Mouse (Mus musculus) B cell, adult 67 days (primary cell): ENCODE results near the gene Ankar. TPM values are rescaled to one million over a fixed set of nuclear protein-coding genes. Genes with fewer than 3 reads are reported as not detected.

Experiments used
- total RNA-seq, 2 experiments: library from RNA; stranded (reverse); gene quantifications; 4 replicates each; pipeline ENCODE4 v1.2.4; 2023

The Ankar gene
- not detected for total RNA-seq

GRCm38 (mm10) chr1:72700479-72700878 is at the start of gene Ankar:
Gene Ankar, minus strand, starts transcription at chr1:72700579.

GRCm38 (mm10) chr1:72710753-72711653 is 10.6 kb upstream of the Ankar start, which contains the start of gene Rpl37a:
Gene Rpl37a, plus strand, starts transcription at chr1:72711290.

Other genes starting within 250 kb of the Ankar start
- under 1 TPM in 1 of 2 experiments, not detected in 1; 0.15 TPM for gene March4, start 163.6 kb downstream of the Ankar start, total RNA-seq
- gene Smarcal1, start 117.3 kb downstream of the Ankar start, total RNA-seq = 10 to 100 TPM; 50.6 to 57.5 TPM
- 1,000 to 10,000 TPM; 2,747 to 2,757 TPM for gene Rpl37a, start 10.7 kb upstream of the Ankar start, total RNA-seq
- gene Igfbp2, start 123.9 kb upstream of the Ankar start, total RNA-seq = not detected
- not detected for gene Igfbp5, start 174.3 kb upstream of the Ankar start, total RNA-seq